Mouse (Mus musculus) kidney, adult 2 months (tissue): Measurements from ENCODE around the gene Rgs14.

Source experiments
- CTCF ChIP-seq: fragments of 200-500 bp; conservative IDR thresholded peaks from 2 replicates; pipeline ENCODE4 v1.5.1; 2011; ENCODE audit warnings: low read depth, mild to moderate bottlenecking, control low read depth, low read length, moderate library complexity, mixed read lengths; ENCODE audit not compliant: insufficient read depth, insufficient read length
- POLR2A ChIP-seq: fragments of 200-500 bp; IDR thresholded peaks from one replicate; pipeline ENCODE4 v1.6.1; 2011; ENCODE audit warnings: low read depth, low read length, control low read depth

- TF ChIP-seq CTCF (no peak), POLR2A (no peak)
Observed at GRCm38 (mm10) chr13:55346745-55347144, 22.8 kb upstream of the Rgs14 start.
